Mouse (Mus musculus) liver, adult 2 months (tissue): Measurements from ENCODE around the gene Stxbp6. TPM values are rescaled to one million over a fixed set of nuclear protein-coding genes. Genes with fewer than 3 reads are reported as not detected.

Source experiments
- DNase-seq: peaks from one replicate; pipeline ENCODE4 v3.0.0-alpha.2; 2011; ENCODE audit warnings: low read depth, low spot score; ENCODE audit errors: extremely low read depth
- H3K27ac ChIP-seq: fragments of 200-500 bp; replicated peaks from 2 replicates; pipeline ENCODE4 v1.5.1; 2012; ENCODE audit warnings: low read depth, mild to moderate bottlenecking, control low read depth, inconsistent platforms, low read length; ENCODE audit not compliant: insufficient read depth
- H3K27me3 ChIP-seq: fragments of 200-500 bp; 2 replicates; pipeline ENCODE4 v1.6.1; 2012; ENCODE audit warnings: mild to moderate bottlenecking, moderate library complexity, low read length, inconsistent platforms; ENCODE audit not compliant: control insufficient read depth, insufficient read depth
- H3K36me3 ChIP-seq: fragments of 200-500 bp; 2 replicates; pipeline ENCODE4 v1.6.1; 2012; ENCODE audit warnings: low read length, inconsistent platforms; ENCODE audit not compliant: control insufficient read depth, insufficient read depth
- H3K4me1 ChIP-seq: fragments of 200-500 bp; 2 replicates; pipeline ENCODE4 v1.6.1; 2011; ENCODE audit warnings: low read length; ENCODE audit not compliant: control insufficient read depth, insufficient read depth
- H3K4me3 ChIP-seq: fragments of 200-500 bp; 2 replicates; pipeline ENCODE4 v1.5.1; 2011; ENCODE audit warnings: low read depth, mild to moderate bottlenecking, control low read depth, low read length, moderate library complexity; ENCODE audit not compliant: insufficient read depth
- H3K79me2 ChIP-seq: fragments of 200-500 bp; 2 replicates; pipeline ENCODE4 v1.6.1; 2012; ENCODE audit warnings: inconsistent platforms, mild to moderate bottlenecking, low read length, moderate library complexity; ENCODE audit not compliant: control insufficient read depth, insufficient read depth
- H3K9ac ChIP-seq: fragments of 200-500 bp; 2 replicates; pipeline ENCODE4 v1.6.1; 2012; ENCODE audit warnings: low read depth, mild to moderate bottlenecking, control low read depth, inconsistent platforms, low read length
- CTCF ChIP-seq: fragments of 200-500 bp; IDR thresholded peaks from 2 replicates; pipeline ENCODE4 v1.5.1; 2011; ENCODE audit warnings: low read depth, low read length, control low read depth
- POLR2A ChIP-seq: fragments of 200-500 bp; IDR thresholded peaks from 2 replicates; pipeline ENCODE4 v1.6.1; 2011; ENCODE audit warnings: low read length, control low read depth; ENCODE audit not compliant: insufficient read depth; ENCODE audit errors: extremely low read depth
- WGBS: fragments of 180-500 bp; shearing (Covaris S2); methylation state at CpG from one replicate; pipeline ENCODE4 v1.1.7; 2018; 5-methylcytosine and 5-hydroxymethylcytosine counted together
- polyA plus RNA-seq: library from polyadenylated mRNA; depleted of rRNA; stranded (reverse); fragments of >200 nt; gene quantifications from 2 replicates; pipeline ENCODE4 v1.2.3, GENCODE M21; 2012
- total RNA-seq: library from RNA; depleted of rRNA; stranded (reverse); fragments of >200 nt; gene quantifications from 2 replicates; pipeline ENCODE4 v1.2.3, GENCODE M21; 2014

Gene Stxbp6
- total and polyA plus RNA-seq, 2 experiments, result 4.6 to 8.5 TPM

- DNase-seq, result no peak
- WGBS, result 65% methylated on average over 12 of the region's 12 CpGs
Measured at GRCm38 (mm10) chr12:45019059-45019822, 55.3 kb downstream of the Stxbp6 start.

DNA sequence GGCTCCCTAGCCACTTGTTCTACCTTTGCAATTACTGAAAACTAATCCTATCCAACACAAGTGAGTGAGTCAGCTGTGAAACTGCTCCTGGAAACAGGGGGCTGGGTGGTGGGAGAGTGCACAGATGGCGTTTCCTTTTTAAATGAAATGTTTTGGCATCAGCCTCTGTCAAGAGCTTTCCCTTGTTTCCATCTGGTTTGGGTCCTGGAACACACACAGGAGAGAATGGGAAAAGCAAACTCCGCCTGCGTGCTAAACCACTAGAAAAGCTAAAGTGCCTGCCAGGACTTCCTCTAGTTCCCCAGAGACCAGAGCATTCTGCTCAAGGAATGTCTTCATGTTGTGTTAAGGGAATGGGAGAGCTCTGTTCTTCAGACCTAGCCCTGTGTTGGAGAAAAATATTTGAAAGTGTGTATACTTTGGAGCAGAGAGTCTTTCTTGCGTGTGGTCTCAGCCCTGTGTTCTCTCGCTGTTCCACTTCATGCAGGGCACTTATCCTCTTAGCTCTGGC, 61.2 kb downstream of the Stxbp6 start:
- no peaks in the 10 kb centered on the region for H3K79me2 ChIP-seq
- no peaks in the 10 kb centered on the region; the same call in 1 of the 2 replicates for H3K36me3 ChIP-seq
- H3K4me1 ChIP-seq, result no peaks in the 10 kb centered on the region
- no peak for DNase-seq
- no peaks in the 10 kb centered on the region for H3K27me3 ChIP-seq
- H3K9ac ChIP-seq, result no peak overlapping the region
- WGBS, result 91% methylated on average over 5 of the region's 5 CpGs
- no peak overlapping the region for H3K27ac ChIP-seq
- TF ChIP-seq CTCF (no peak), POLR2A (no peak)
- no peak overlapping the region for H3K4me3 ChIP-seq

More at GRCm38 (mm10) chr12:45019059-45019822, 55.3 kb downstream of the Stxbp6 start:
- H3K4me1 ChIP-seq, result no peaks in the 10 kb centered on the region
- no peaks in the 10 kb centered on the region for H3K36me3 ChIP-seq
- H3K4me3 ChIP-seq, result no peak overlapping the region
- H3K27ac ChIP-seq, result no peak overlapping the region
- no peaks in the 10 kb centered on the region; the same call in 1 of the 2 replicates for H3K79me2 ChIP-seq
- no peaks in the 10 kb centered on the region for H3K27me3 ChIP-seq
- no peak overlapping the region for H3K9ac ChIP-seq
- TF ChIP-seq POLR2A (no peak), CTCF (no peak)

GRCm38 (mm10) chr12:45011436-45012089, 62.9 kb downstream of the Stxbp6 start:
- WGBS, result 88% methylated on average over 11 of the region's 11 CpGs

DNA sequence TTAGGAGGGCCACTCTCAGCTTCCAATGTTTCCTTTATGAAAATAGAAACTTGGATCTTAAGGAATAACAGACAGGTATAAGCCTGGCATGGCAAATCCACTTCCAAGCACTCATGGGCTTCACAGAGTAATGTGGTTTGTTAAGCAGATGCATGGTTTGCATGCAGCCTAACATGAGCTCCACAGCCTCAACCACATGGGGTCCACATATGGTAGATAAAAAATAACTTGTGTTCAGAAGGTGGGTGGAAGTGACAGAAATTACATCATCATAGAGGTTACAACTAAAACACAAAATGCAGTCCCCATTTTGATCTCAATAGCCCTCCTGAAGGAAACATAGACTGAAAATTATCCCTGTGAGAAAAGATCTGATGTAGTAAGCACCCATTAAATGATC, 63.5 kb downstream of the Stxbp6 start:
- Histone ChIP-seq H3K36me3 (no peaks in the 10 kb centered on the region; the same call in 1 of the 2 replicates), H3K9ac (no peak overlapping the region), H3K4me1 (no peaks in the 10 kb centered on the region), H3K79me2 (no peaks in the 10 kb centered on the region), H3K27ac (no peak overlapping the region), H3K4me3 (no peak overlapping the region), H3K27me3 (no peaks in the 10 kb centered on the region)
- TF ChIP-seq POLR2A (no peak), CTCF (no peak)
- DNase-seq, result no peak

More at GRCm38 (mm10) chr12:45011436-45012089, 62.9 kb downstream of the Stxbp6 start:
- no peak for DNase-seq
- Histone ChIP-seq H3K36me3 (no peaks in the 10 kb centered on the region; the same call in 1 of the 2 replicates), H3K79me2 (no peaks in the 10 kb centered on the region), H3K4me3 (no peak overlapping the region), H3K27ac (no peak overlapping the region), H3K27me3 (no peaks in the 10 kb centered on the region), H3K4me1 (no peaks in the 10 kb centered on the region), H3K9ac (no peak overlapping the region)
- TF ChIP-seq CTCF (no peak), POLR2A (no peak)

DNA sequence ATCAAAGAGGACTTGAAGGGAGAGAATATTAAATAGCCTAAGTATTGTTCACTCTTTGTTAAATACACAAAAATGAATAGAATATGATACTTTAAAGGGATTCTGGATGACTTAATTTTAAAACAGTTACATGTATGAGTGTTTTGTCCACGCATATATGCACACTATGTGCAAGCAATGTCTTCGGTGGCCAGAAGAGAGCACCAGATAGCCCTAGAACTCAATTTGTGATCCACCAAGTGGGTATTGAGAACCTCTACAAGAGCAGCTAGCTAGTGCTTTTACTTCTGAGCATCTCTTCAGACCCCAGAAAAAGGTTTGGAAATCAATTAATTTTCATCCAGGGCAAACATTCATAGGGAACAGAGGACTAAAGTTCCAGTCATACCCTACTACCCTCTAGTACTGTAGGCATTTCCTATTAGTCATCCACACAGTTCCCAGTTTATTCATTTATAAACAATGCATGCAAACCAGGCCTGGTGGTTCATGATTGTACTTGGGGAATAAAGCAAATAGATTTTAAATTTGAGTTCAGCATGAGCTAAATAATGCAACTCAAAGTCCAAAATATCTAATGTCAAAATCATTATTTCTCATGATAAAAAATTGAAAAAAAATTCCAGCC, 64.4 kb downstream of the Stxbp6 start:
- Histone ChIP-seq H3K27ac (no peak overlapping the region), H3K4me3 (no peak overlapping the region), H3K4me1 (no peaks in the 10 kb centered on the region), H3K9ac (no peak overlapping the region), H3K79me2 (no peaks in the 10 kb centered on the region), H3K36me3 (no peaks in the 10 kb centered on the region; the same call in 1 of the 2 replicates), H3K27me3 (no peaks in the 10 kb centered on the region)
- no peak for DNase-seq
- no peak for TF ChIP-seq POLR2A
- no peak for TF ChIP-seq CTCF
- 96% methylated on average over 2 of the region's 2 CpGs for WGBS
